Mouse (Mus musculus) C2C12 (cell line): Measurements from ENCODE around the gene Dst. TPM values are rescaled to one million over a fixed set of nuclear protein-coding genes. Genes with fewer than 3 reads are reported as not detected.
A peak's percentile ranks its signal among the peaks of the same experiment; 100 is the strongest.

Experiments used
- H3K27me3 ChIP-seq: one replicate; pipeline ENCODE4 v1.6.1; 2011; ENCODE audit not compliant: control insufficient read depth, insufficient read depth, insufficient read length
- H3K36me3 ChIP-seq: one replicate; pipeline ENCODE4 v1.6.1; 2011; ENCODE audit not compliant: control insufficient read depth, insufficient read depth
- H3K4me3 ChIP-seq: one replicate; pipeline ENCODE4 v1.5.1; 2011; ENCODE audit warnings: mild to moderate bottlenecking, control low read depth; ENCODE audit not compliant: poor library complexity, insufficient read depth, severe bottlenecking
- H3K79me2 ChIP-seq: one replicate; pipeline ENCODE4 v1.6.1; 2011; ENCODE audit not compliant: control insufficient read depth, insufficient read depth
- H3K79me3 ChIP-seq: one replicate; pipeline ENCODE4 v1.6.1; 2011; ENCODE audit warnings: low read depth, control low read depth
- H3ac ChIP-seq: one replicate; pipeline ENCODE3; 2011; ENCODE audit warnings: low read depth; ENCODE audit not compliant: control insufficient read depth, insufficient read length
- CEBPB ChIP-seq: IDR thresholded peaks from one replicate; pipeline ENCODE4 v1.6.1; 2011; ENCODE audit warnings: low read depth, mild to moderate bottlenecking, control low read depth, moderate library complexity
- CTCF ChIP-seq: IDR thresholded peaks from one replicate; pipeline ENCODE4 v1.5.1; 2011; ENCODE audit not compliant: control insufficient read depth, insufficient read depth, insufficient read length
- FOSL1 ChIP-seq: IDR thresholded peaks from one replicate; pipeline ENCODE4 v1.8.0; 2011; ENCODE audit warnings: mild to moderate bottlenecking, low read length; ENCODE audit not compliant: poor library complexity, insufficient read depth, severe bottlenecking
- MAX ChIP-seq: IDR thresholded peaks from one replicate; pipeline ENCODE4 v1.6.1; 2011; ENCODE audit warnings: mild to moderate bottlenecking, control low read depth
- MYOD1 ChIP-seq: IDR thresholded peaks from one replicate; pipeline ENCODE4 v1.6.1; 2011; ENCODE audit warnings: low read depth; ENCODE audit not compliant: control insufficient read depth, insufficient read length
- MYOG ChIP-seq: IDR thresholded peaks from one replicate; pipeline ENCODE4 v1.6.1; 2011; ENCODE audit not compliant: control insufficient read depth, insufficient read length; ENCODE audit errors: extremely low read depth
- USF1 ChIP-seq: IDR thresholded peaks from one replicate; pipeline ENCODE4 v1.6.1; 2011; ENCODE audit warnings: low read depth, mild to moderate bottlenecking, control low read depth, moderate library complexity
- polyA plus RNA-seq: library from polyadenylated mRNA; unstranded; fragments of >200 nt; fragmentation: generic; extraction: Trizol; gene quantifications from one replicate; pipeline ENCODE4 v1.2.1, GENCODE M21; 2012; ENCODE audit warnings: missing spikeins

Gene Dst
- polyA plus RNA-seq, 1 experiment, result 26.5 TPM

- H3K36me3 ChIP-seq, result peaks cover 9% of the 10 kb centered on the region
- peaks cover 80% of the 10 kb centered on the region for H3K79me2 ChIP-seq
- no peak for TF ChIP-seq MAX
- no peaks in the 10 kb centered on the region for H3K27me3 ChIP-seq
- no peak overlapping the region for H3K4me3 ChIP-seq
- H3K79me3 ChIP-seq, result peaks cover 25% of the 10 kb centered on the region
- H3ac ChIP-seq, result no peak overlapping the region
Measured at GRCm38 (mm10) chr1:34094301-34094700, 186.3 kb downstream of the Dst start.

- peaks cover 26% of the 10 kb centered on the region for H3K79me3 ChIP-seq
- H3K4me3 ChIP-seq, result no peak overlapping the region
- no peaks in the 10 kb centered on the region for H3K27me3 ChIP-seq
- peak; percentile 87 for TF ChIP-seq MYOD1
- no peak for TF ChIP-seq FOSL1
- H3ac ChIP-seq, result no peak overlapping the region
- peaks cover 80% of the 10 kb centered on the region for H3K79me2 ChIP-seq
- H3K36me3 ChIP-seq, result peaks cover under 1% of the 10 kb centered on the region
Measured at GRCm38 (mm10) chr1:34095173-34095572, 187.1 kb downstream of the Dst start.

GRCm38 (mm10) chr1:34096923-34097322, 188.9 kb downstream of the Dst start:
- Histone ChIP-seq H3K36me3 (no peaks in the 10 kb centered on the region), H3K79me2 (peaks cover 90% of the 10 kb centered on the region), H3ac (no peak overlapping the region), H3K4me3 (no peak overlapping the region), H3K79me3 (peaks cover 34% of the 10 kb centered on the region), H3K27me3 (no peaks in the 10 kb centered on the region)
- TF ChIP-seq MYOD1 (no peak), USF1 (no peak), FOSL1 (no peak), CTCF (no peak), MAX (no peak), MYOG (no peak), CEBPB (no peak)

- no peak overlapping the region for H3ac ChIP-seq
- peaks cover 39% of the 10 kb centered on the region for H3K79me3 ChIP-seq
- TF ChIP-seq USF1, result no peak
- no peaks in the 10 kb centered on the region for H3K27me3 ChIP-seq
- H3K36me3 ChIP-seq, result no peaks in the 10 kb centered on the region
- no peak overlapping the region for H3K4me3 ChIP-seq
- peaks cover 90% of the 10 kb centered on the region for H3K79me2 ChIP-seq
Measured at GRCm38 (mm10) chr1:34097640-34098039, 189.6 kb downstream of the Dst start.

- peaks cover 49% of the 10 kb centered on the region for H3K79me3 ChIP-seq
- H3K36me3 ChIP-seq, result peaks cover 4% of the 10 kb centered on the region
- H3K4me3 ChIP-seq, result no peak overlapping the region
- TF ChIP-seq MYOG, result no peak
- TF ChIP-seq CEBPB, result no peak
- no peak for TF ChIP-seq MAX
- TF ChIP-seq MYOD1, result no peak
- TF ChIP-seq CTCF, result no peak
- TF ChIP-seq USF1, result no peak
- no peak for TF ChIP-seq FOSL1
- H3ac ChIP-seq, result no peak overlapping the region
- peaks cover 93% of the 10 kb centered on the region for H3K79me2 ChIP-seq
- H3K27me3 ChIP-seq, result no peaks in the 10 kb centered on the region
Measured at GRCm38 (mm10) chr1:34099439-34099838, 191.4 kb downstream of the Dst start.

DNA sequence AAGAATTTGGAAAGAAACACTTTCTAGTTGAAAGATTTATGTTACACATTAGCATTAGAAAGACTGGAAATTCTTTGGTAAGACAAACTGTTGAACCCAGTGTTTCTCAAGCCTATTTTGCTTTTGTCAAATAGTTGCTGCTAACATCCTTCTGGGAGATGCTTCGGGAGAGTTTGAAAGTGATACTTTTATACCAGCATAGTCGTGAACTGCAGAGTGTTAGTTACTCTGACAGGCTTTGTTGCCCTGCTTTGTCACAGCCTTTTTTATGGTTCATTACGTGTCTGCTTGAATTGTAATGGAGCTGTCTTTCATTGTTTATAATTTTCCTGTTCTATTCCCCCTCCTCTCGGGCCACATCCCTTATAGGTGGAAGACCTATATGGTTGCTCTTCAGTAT, 192.4 kb downstream of the Dst start:
- H3K79me2 ChIP-seq, result peaks cover 96% of the 10 kb centered on the region
- no peak for TF ChIP-seq CTCF
- no peak for TF ChIP-seq FOSL1
- no peak for TF ChIP-seq CEBPB
- TF ChIP-seq MYOD1, result no peak
- no peak for TF ChIP-seq MYOG
- TF ChIP-seq MAX, result no peak
- TF ChIP-seq USF1, result no peak
- peaks cover 55% of the 10 kb centered on the region for H3K79me3 ChIP-seq
- H3K36me3 ChIP-seq, result peaks cover 4% of the 10 kb centered on the region
- no peak overlapping the region for H3ac ChIP-seq
- no peak overlapping the region for H3K4me3 ChIP-seq
- no peaks in the 10 kb centered on the region for H3K27me3 ChIP-seq

DNA sequence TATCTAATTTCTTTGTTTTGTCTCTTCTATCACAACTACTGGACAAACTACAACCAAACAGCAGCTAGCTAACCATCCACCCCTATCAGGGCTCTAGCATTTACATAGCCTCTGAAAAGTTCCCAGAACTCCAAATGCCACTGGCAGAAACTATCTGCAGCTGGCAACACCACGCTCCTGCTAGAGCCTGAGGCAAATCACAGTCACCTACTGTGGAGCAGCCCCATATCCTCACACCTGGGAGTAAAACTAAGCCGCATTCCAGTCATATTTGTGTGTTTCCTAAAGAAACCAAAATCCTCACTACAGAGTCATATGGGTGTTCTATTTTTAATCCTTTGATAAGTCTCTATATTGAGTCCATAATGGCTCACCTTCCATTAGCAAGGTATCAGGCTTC, 194.6 kb downstream of the Dst start:
- Histone ChIP-seq H3K4me3 (no peak overlapping the region), H3K79me3 (peaks cover 51% of the 10 kb centered on the region), H3K27me3 (no peaks in the 10 kb centered on the region), H3K36me3 (peaks cover 4% of the 10 kb centered on the region), H3ac (no peak overlapping the region), H3K79me2 (peaks cover 94% of the 10 kb centered on the region)
- TF ChIP-seq USF1, result no peak
- no peak for TF ChIP-seq CEBPB
- no peak for TF ChIP-seq CTCF
- no peak for TF ChIP-seq MYOG
- TF ChIP-seq MAX, result no peak
- no peak for TF ChIP-seq MYOD1
- no peak for TF ChIP-seq FOSL1
